Mouse (Mus musculus) kidney, adult 2 months (tissue): ENCODE data around the gene Glipr2. TPM values are rescaled to one million over a fixed set of nuclear protein-coding genes. Genes with fewer than 3 reads are reported as not detected.

ENCODE experiments used
- DNase-seq: peaks from one replicate; pipeline ENCODE4 v3.0.0; 2021
- H3K27ac ChIP-seq: fragments of 200-500 bp; 2 replicates; pipeline ENCODE4 v1.5.1; 2012; ENCODE audit warnings: low read depth, low read length, control low read depth, inconsistent platforms; ENCODE audit not compliant: insufficient read depth
- H3K27me3 ChIP-seq: fragments of 200-500 bp; replicated peaks from 2 replicates; pipeline ENCODE4 v1.6.1; 2012; ENCODE audit warnings: mild to moderate bottlenecking, moderate library complexity, low read length, inconsistent platforms; ENCODE audit not compliant: control insufficient read depth, insufficient read depth
- H3K36me3 ChIP-seq: fragments of 200-500 bp; 2 replicates; pipeline ENCODE4 v1.6.1; 2012; ENCODE audit warnings: mild to moderate bottlenecking, moderate library complexity, low read length, inconsistent platforms; ENCODE audit not compliant: control insufficient read depth, insufficient read depth
- H3K4me1 ChIP-seq: fragments of 200-500 bp; 2 replicates; pipeline ENCODE4 v1.6.1; 2011; ENCODE audit warnings: low read length; ENCODE audit not compliant: control insufficient read depth, insufficient read depth
- H3K4me3 ChIP-seq: fragments of 200-500 bp; 2 replicates; pipeline ENCODE4 v1.5.1; 2011; ENCODE audit warnings: mild to moderate bottlenecking, low read depth, low read length, control low read depth; ENCODE audit not compliant: insufficient read depth
- CTCF ChIP-seq: fragments of 200-500 bp; conservative IDR thresholded peaks from 2 replicates; pipeline ENCODE4 v1.5.1; 2011; ENCODE audit warnings: low read depth, mild to moderate bottlenecking, control low read depth, low read length, moderate library complexity, mixed read lengths; ENCODE audit not compliant: insufficient read depth, insufficient read length
- POLR2A ChIP-seq: fragments of 200-500 bp; IDR thresholded peaks from one replicate; pipeline ENCODE4 v1.6.1; 2011; ENCODE audit warnings: low read depth, low read length, control low read depth
- WGBS: fragments of 180-500 bp; shearing (Covaris S2); methylation state at CpG from one replicate; pipeline ENCODE4 v1.1.7; 2018; 5-methylcytosine and 5-hydroxymethylcytosine counted together
- polyA plus RNA-seq: library from polyadenylated mRNA; depleted of rRNA; stranded (reverse); fragments of >200 nt; gene quantifications from 2 replicates; pipeline ENCODE4 v1.2.3, GENCODE M21; 2012

Gene Glipr2
- polyA plus RNA-seq, 1 experiment: 4.7 TPM

- Histone ChIP-seq H3K27me3 (no peaks in the 10 kb centered on the region), H3K4me3 (no peak overlapping the region), H3K36me3 (no peaks in the 10 kb centered on the region), H3K27ac (no peak overlapping the region), H3K4me1 (no peaks in the 10 kb centered on the region)
- no peak for DNase-seq
- TF ChIP-seq POLR2A (no peak), CTCF (no peak)
- 93% methylated on average over 4 of the region's 4 CpGs for WGBS
Observed at GRCm38 (mm10) chr4:43936186-43936585, 21.0 kb upstream of the Glipr2 start.

GRCm38 (mm10) chr4:43936749-43937674 is 20.2 kb upstream of the Glipr2 start:
- no peak for DNase-seq
- Histone ChIP-seq H3K4me1 (no peaks in the 10 kb centered on the region), H3K36me3 (no peaks in the 10 kb centered on the region), H3K27ac (no peak overlapping the region), H3K4me3 (no peak overlapping the region), H3K27me3 (no peaks in the 10 kb centered on the region)
- WGBS: 73% methylated on average over 14 of the region's 14 CpGs
- no peak for TF ChIP-seq POLR2A
- TF ChIP-seq CTCF: no peak

DNA sequence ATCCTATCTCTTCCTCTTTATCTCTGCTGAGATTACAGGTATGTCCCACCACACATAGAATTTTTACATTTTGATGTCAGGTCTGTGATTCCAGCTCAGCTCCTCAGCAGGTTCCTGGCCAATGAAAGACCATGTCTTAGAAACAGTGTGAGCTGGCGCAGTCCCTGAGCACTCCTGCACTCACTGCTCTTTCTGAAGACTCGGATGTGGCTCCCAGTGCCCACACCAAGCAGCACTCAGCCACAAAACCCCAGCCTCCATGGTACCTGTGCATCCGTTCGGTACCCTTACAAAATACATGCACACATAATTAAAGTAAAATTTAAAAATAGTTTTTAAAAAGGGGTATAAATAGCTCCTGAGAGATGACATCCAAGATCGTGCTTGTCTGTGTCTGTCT is 15.9 kb upstream of the Glipr2 start:
- DNase-seq: no peak
- Histone ChIP-seq H3K4me1 (no peaks in the 10 kb centered on the region), H3K36me3 (no peaks in the 10 kb centered on the region), H3K4me3 (no peak overlapping the region), H3K27ac (no peak overlapping the region), H3K27me3 (no peaks in the 10 kb centered on the region)
- 92% methylated on average over 5 of the region's 5 CpGs for WGBS
- TF ChIP-seq POLR2A (no peak), CTCF (no peak)

DNA sequence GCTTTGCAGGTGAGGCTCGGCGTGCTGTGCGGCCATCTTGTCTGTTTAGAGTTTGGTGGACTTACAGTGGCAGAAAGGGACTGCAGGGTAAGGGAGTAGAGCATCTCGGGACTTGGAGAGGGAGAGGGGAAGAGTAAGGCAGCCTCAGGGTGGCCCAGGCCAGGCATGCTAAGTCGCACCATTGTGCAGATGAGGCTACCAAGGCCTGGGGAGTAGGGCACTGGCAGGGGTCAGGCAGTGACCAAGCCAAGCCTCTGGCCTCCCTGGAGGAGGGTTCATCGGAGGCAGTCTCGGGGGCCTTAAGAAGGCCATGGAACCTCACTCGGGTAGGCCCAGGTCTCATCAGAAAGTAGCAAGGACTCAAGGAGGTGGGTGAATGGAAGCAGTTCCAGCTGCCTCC is 14.8 kb upstream of the Glipr2 start:
- WGBS: 94% methylated on average over 8 of the region's 8 CpGs
- Histone ChIP-seq H3K4me3 (no peak overlapping the region), H3K36me3 (no peaks in the 10 kb centered on the region), H3K27ac (no peak overlapping the region), H3K27me3 (no peaks in the 10 kb centered on the region), H3K4me1 (no peaks in the 10 kb centered on the region)
- no peak for TF ChIP-seq POLR2A
- no peak for TF ChIP-seq CTCF
- DNase-seq: no peak

GRCm38 (mm10) chr4:43947571-43947970 is 9.6 kb upstream of the Glipr2 start:
- no peak for DNase-seq
- no peak for TF ChIP-seq CTCF
- TF ChIP-seq POLR2A: no peak
- Histone ChIP-seq H3K27me3 (no peaks in the 10 kb centered on the region), H3K4me1 (no peaks in the 10 kb centered on the region), H3K4me3 (no peak overlapping the region), H3K36me3 (no peaks in the 10 kb centered on the region), H3K27ac (no peak overlapping the region)
- WGBS: 98% methylated on average over 2 of the region's 2 CpGs

GRCm38 (mm10) chr4:43957846-43958461 is 753 bp downstream of the Glipr2 start:
- Histone ChIP-seq H3K36me3 (no peaks in the 10 kb centered on the region), H3K27me3 (no peaks in the 10 kb centered on the region), H3K4me3 (peak overlapping the region; percentile 30), H3K27ac (no peak overlapping the region), H3K4me1 (no peaks in the 10 kb centered on the region)
- peak; percentile 20 for DNase-seq
- no peak for TF ChIP-seq POLR2A
- no peak for TF ChIP-seq CTCF
- under 1% methylated on average over 26 of the region's 26 CpGs for WGBS

GRCm38 (mm10) chr4:43959523-43960179 is 2.5 kb downstream of the Glipr2 start:
- DNase-seq: no peak
- Histone ChIP-seq H3K27me3 (no peaks in the 10 kb centered on the region), H3K27ac (no peak overlapping the region), H3K4me3 (no peak overlapping the region), H3K36me3 (no peaks in the 10 kb centered on the region), H3K4me1 (no peaks in the 10 kb centered on the region)
- TF ChIP-seq POLR2A (no peak), CTCF (no peak)
- WGBS: 55% methylated on average over 9 of the region's 9 CpGs
